In genomic region chr16:33653116-33653515, GRCm38 (mm10) we compare ENCODE assay signal across 28 mouse cellular contexts.
"Had no signal": no experiment of that assay in that cellular context is flagged by ENCODE, and none has a peak within 500 bp of the region (broad histone marks: within the 10 kb centered on the region; RNA-seq: fewer than 3 reads in every experiment).

No protein-coding gene starts in this region.

- H3K4me2 ChIP-seq: embryonic facial prominence, embryonic 12.5 days; embryonic facial prominence, embryonic 13.5 days; embryonic facial prominence, embryonic 15.5 days; forebrain, embryonic 12.5 days; forebrain, embryonic 13.5 days; forebrain, embryonic 15.5 days had no signal

- H3K9ac ChIP-seq: embryonic facial prominence, embryonic 12.5 days; embryonic facial prominence, embryonic 13.5 days; embryonic facial prominence, embryonic 15.5 days; forebrain, embryonic 12.5 days; forebrain, embryonic 13.5 days; forebrain, embryonic 15.5 days; forebrain, postnatal 0 days had no signal

- H3K4me1 ChIP-seq: embryonic facial prominence, embryonic 10.5 days; embryonic facial prominence, embryonic 12.5 days; embryonic facial prominence, embryonic 13.5 days; embryonic facial prominence, embryonic 15.5 days; forebrain, embryonic 10.5 days; forebrain, embryonic 12.5 days; forebrain, embryonic 13.5 days; forebrain, embryonic 15.5 days had no signal

- H3K27ac ChIP-seq: embryonic facial prominence, embryonic 10.5 days; embryonic facial prominence, embryonic 12.5 days; embryonic facial prominence, embryonic 13.5 days; embryonic facial prominence, embryonic 15.5 days; forebrain, embryonic 10.5 days; forebrain, embryonic 12.5 days; forebrain, embryonic 13.5 days; forebrain, embryonic 15.5 days; gastrocnemius, adult 2 months had no signal

- H3K4me3 ChIP-seq: embryonic facial prominence, embryonic 10.5 days; embryonic facial prominence, embryonic 12.5 days; embryonic facial prominence, embryonic 13.5 days; embryonic facial prominence, embryonic 15.5 days; erythroblast, embryonic 14.5 days; forebrain, embryonic 10.5 days; forebrain, embryonic 12.5 days; forebrain, embryonic 13.5 days; forebrain, embryonic 15.5 days; gastrocnemius, adult 2 months had no signal

- H3K36me3 ChIP-seq: embryonic facial prominence, embryonic 10.5 days; embryonic facial prominence, embryonic 12.5 days; embryonic facial prominence, embryonic 13.5 days; embryonic facial prominence, embryonic 15.5 days; forebrain, embryonic 10.5 days; forebrain, embryonic 12.5 days; forebrain, embryonic 15.5 days had no signal

- ATAC-seq: forebrain, embryonic 13.5 days; forebrain, embryonic 14.5 days; forebrain, embryonic 15.5 days; forebrain, embryonic 16.5 days; forebrain, postnatal 0 days had no signal

- DNase-seq: cerebellum, adult 18-20 months; cerebellum, adult 2 months; cerebellum, adult 8-10 months; cerebellum, adult 9-10 months; cerebellum, adult 9-11 months; cerebellum, postnatal 10 days; cerebellum, postnatal 14 days; cerebellum, postnatal 25 days; cerebellum, postnatal 36 days; embryo, embryonic 11 days; forebrain, postnatal 0 days; gastrocnemius, adult 2 months; gastrocnemius, postnatal 10 days; gastrocnemius, postnatal 14 days; gastrocnemius, postnatal 25 days; gastrocnemius, postnatal 36 days; heart, adult 18-20 months had no signal

- H3K27me3 ChIP-seq: embryonic facial prominence, embryonic 12.5 days; embryonic facial prominence, embryonic 13.5 days; embryonic facial prominence, embryonic 15.5 days; forebrain, embryonic 12.5 days; forebrain, embryonic 13.5 days; forebrain, embryonic 15.5 days had no signal
